Mouse (Mus musculus): ENCODE data around the gene Gm10024.
"Not testable (repeated sequence)": the region's sequence is repeated elsewhere in the genome, so short reads cannot be mapped to it uniquely, and the experiment has no call there.

DNA sequence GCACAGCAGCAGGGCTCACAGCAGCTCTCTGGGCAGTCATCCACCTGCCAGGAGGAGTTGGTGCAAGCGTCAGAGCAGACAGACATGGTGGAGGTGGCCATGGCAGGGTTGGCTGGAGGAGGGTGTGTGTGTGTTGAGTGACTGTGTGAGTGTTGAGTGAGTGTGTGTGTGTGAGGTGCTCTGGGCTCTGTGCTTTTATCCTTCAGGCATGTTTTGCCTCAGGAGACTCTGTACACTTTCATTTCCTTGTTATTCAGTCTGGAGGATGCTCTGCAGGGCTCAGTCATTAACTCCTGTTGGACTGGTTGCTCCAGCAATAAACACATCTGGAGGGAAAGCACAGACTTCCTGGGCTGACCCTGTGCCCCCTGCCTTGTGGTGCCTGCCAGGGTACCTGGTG lies 40.0 kb downstream of the Gm10024 start, which contains the start of gene Gm9736:
- not testable (repeated sequence) for TF ChIP-seq CTCF (IDR thresholded peaks at IDR 0.05; ENCODE audit: extremely low read depth, insufficient read length, insufficient replicate concordance, low read depth, low read length); POLR2A (IDR thresholded peaks at IDR 0.05; ENCODE audit: low read depth, low read length)

Data from small intestine, adult 2 months (tissue).